Mouse (Mus musculus) limb, embryonic 14.5 days (tissue): ENCODE measurements around the gene Cd9. TPM values are rescaled to one million over a fixed set of nuclear protein-coding genes. Genes with fewer than 3 reads are reported as not detected.

Source experiments
- ATAC-seq: fragments of 200-750 bp; cut with Nextera tagmentation; 2 replicates; pipeline ENCODE4 v1.8.0; 2017; ENCODE audit warnings: low read depth, moderate number of reproducible peaks, moderate TSS enrichment; ENCODE audit not compliant: low FRiP score
- DNase-seq: peaks from one replicate; pipeline ENCODE4 v3.0.0-alpha.2; 2015; ENCODE audit warnings: low spot score
- H3K27ac ChIP-seq: fragments of 300-500 bp; sonication (generic); replicated peaks from 2 replicates; pipeline ENCODE4 v1.5.1; 2014; ENCODE audit warnings: low read depth, mild to moderate bottlenecking, low read length, moderate library complexity, mixed read lengths
- H3K27me3 ChIP-seq: fragments of 300-500 bp; sonication (generic); 2 replicates; pipeline ENCODE4 v1.6.1; 2014; ENCODE audit warnings: low read length, mixed read lengths; ENCODE audit not compliant: control insufficient read depth, insufficient read depth
- H3K36me3 ChIP-seq: fragments of 300-500 bp; sonication (generic); 2 replicates; pipeline ENCODE4 v1.6.1; 2014; ENCODE audit warnings: mild to moderate bottlenecking, low read length, moderate library complexity, mixed read lengths; ENCODE audit not compliant: control insufficient read depth, insufficient read depth
- H3K4me1 ChIP-seq: fragments of 300-500 bp; sonication (generic); 2 replicates; pipeline ENCODE4 v1.6.1; 2014; ENCODE audit warnings: antibody characterized with exemption, low read length, mixed read lengths; ENCODE audit not compliant: control insufficient read depth, insufficient read depth
- H3K4me2 ChIP-seq: fragments of 300-500 bp; sonication (generic); replicated peaks from 2 replicates; pipeline ENCODE4 v1.6.1; 2014; ENCODE audit warnings: low read depth, mild to moderate bottlenecking, low read length, moderate library complexity; ENCODE audit not compliant: severe bottlenecking
- H3K4me3 ChIP-seq: fragments of 300-500 bp; sonication (generic); replicated peaks from 2 replicates; pipeline ENCODE4 v1.5.1; 2014; ENCODE audit warnings: low read length
- H3K9ac ChIP-seq: fragments of 300-500 bp; sonication (generic); 2 replicates; pipeline ENCODE4 v1.6.1; 2014; ENCODE audit warnings: mild to moderate bottlenecking, low read depth, low read length, moderate library complexity; ENCODE audit not compliant: severe bottlenecking
- H3K9me3 ChIP-seq: fragments of 300-500 bp; sonication (generic); 2 replicates; pipeline ENCODE4 v1.6.1; 2016; ENCODE audit warnings: low read length; ENCODE audit not compliant: control insufficient read depth
- POLR2A ChIP-seq: fragments of 200-500 bp; IDR thresholded peaks from 2 replicates; pipeline ENCODE4 v1.8.0; 2012; ENCODE audit warnings: inconsistent platforms, mild to moderate bottlenecking, moderate library complexity, borderline replicate concordance; ENCODE audit not compliant: insufficient read depth, insufficient read length; ENCODE audit errors: extremely low read depth
- WGBS: fragments of 180-500 bp; shearing (Covaris S2); extraction: QIAGEN DNeasy Blood & Tissue Kit; methylation state at CpG from one replicate; pipeline ENCODE4 v1.1.7; 2014; 5-methylcytosine and 5-hydroxymethylcytosine counted together
- polyA plus RNA-seq, 2 experiments: library from polyadenylated mRNA; depleted of rRNA in 1 of 2; stranded (reverse) in 1 of 2; unstranded in 1 of 2; fragments of >200 nt; fragmentation: Nextera tagmentation in 1 of 2; extraction: Ambion mirVana in 1 of 2; gene quantifications; 2 replicates each; pipeline versions ENCODE4 v1.2.1 to v1.2.3; 2012 to 2014

Gene Cd9
- polyA plus RNA-seq, 2 experiments = 215 to 323 TPM

GRCm38 (mm10) chr6:125526066-125526465 lies 31.5 kb upstream of the Cd9 start:
- H3K9ac ChIP-seq = no peak overlapping the region
- H3K4me3 ChIP-seq = no peak overlapping the region
- H3K4me1 ChIP-seq = no peaks in the 10 kb centered on the region
- no peak overlapping the region for H3K27ac ChIP-seq
- DNase-seq = no peak
- WGBS = 66% methylated on average over 3 of the region's 3 CpGs
- H3K9me3 ChIP-seq = no peaks in the 10 kb centered on the region
- no peak overlapping the region for H3K4me2 ChIP-seq
- no peaks in the 10 kb centered on the region for H3K27me3 ChIP-seq
- ATAC-seq = no peak
- H3K36me3 ChIP-seq = no peaks in the 10 kb centered on the region
- no peak for TF ChIP-seq POLR2A

GRCm38 (mm10) chr6:125524027-125524426 lies 29.4 kb upstream of the Cd9 start:
- Histone ChIP-seq H3K36me3 (no peaks in the 10 kb centered on the region), H3K9ac (no peak overlapping the region), H3K9me3 (no peaks in the 10 kb centered on the region), H3K27ac (no peak overlapping the region), H3K4me1 (no peaks in the 10 kb centered on the region), H3K27me3 (no peaks in the 10 kb centered on the region), H3K4me3 (no peak overlapping the region), H3K4me2 (no peak overlapping the region)
- ATAC-seq (no peak), DNase-seq (no peak)
- TF ChIP-seq POLR2A = no peak
- 81% methylated on average over 6 of the region's 6 CpGs for WGBS

- Histone ChIP-seq H3K36me3 (no peaks in the 10 kb centered on the region), H3K27me3 (no peaks in the 10 kb centered on the region), H3K4me1 (no peaks in the 10 kb centered on the region), H3K4me2 (no peak overlapping the region), H3K9me3 (no peaks in the 10 kb centered on the region), H3K9ac (no peak overlapping the region), H3K4me3 (no peak overlapping the region), H3K27ac (no peak overlapping the region)
- DNase-seq = no peak
- ATAC-seq = no peak
- no peak for TF ChIP-seq POLR2A
- 35% methylated on average over 5 of the region's 5 CpGs for WGBS
Observed at GRCm38 (mm10) chr6:125521558-125522193, 27.1 kb upstream of the Cd9 start.

- Histone ChIP-seq H3K4me1 (peaks cover 5% of the 10 kb centered on the region), H3K4me2 (no peak overlapping the region), H3K4me3 (no peak overlapping the region), H3K9ac (no peak overlapping the region), H3K9me3 (no peaks in the 10 kb centered on the region), H3K27me3 (no peaks in the 10 kb centered on the region), H3K27ac (no peak overlapping the region), H3K36me3 (no peaks in the 10 kb centered on the region)
- DNase-seq (no peak), ATAC-seq (no peak)
- WGBS = 82% methylated on average over 11 of the region's 11 CpGs
- TF ChIP-seq POLR2A = no peak
Observed at GRCm38 (mm10) chr6:125515503-125516315, 21.1 kb upstream of the Cd9 start.

GRCm38 (mm10) chr6:125512950-125513596 lies 18.5 kb upstream of the Cd9 start:
- Histone ChIP-seq H3K27me3 (no peaks in the 10 kb centered on the region), H3K9me3 (no peaks in the 10 kb centered on the region), H3K4me2 (no peak overlapping the region), H3K4me3 (no peak overlapping the region), H3K9ac (no peak overlapping the region), H3K4me1 (peaks cover 9% of the 10 kb centered on the region), H3K27ac (no peak overlapping the region), H3K36me3 (no peaks in the 10 kb centered on the region)
- ATAC-seq = no peak
- DNase-seq = peak; percentile 70
- 47% methylated on average over 6 of the region's 6 CpGs for WGBS
- no peak for TF ChIP-seq POLR2A
